Mouse (Mus musculus) CH12.LX (cell line): ENCODE measurements at regions not wholly inside any gene's neighbourhood (a gene's known extent, or its start where the extent isn't known, plus 50 kb on each side); places are given as distances from the start of the nearest gene placed in this dataset.

Experiments used
- KAT2A ChIP-seq: IDR thresholded peaks from 2 replicates; pipeline ENCODE4 v1.6.1; 2012; ENCODE audit warnings: low read length, improper control_type of control experiment, inconsistent platforms; ENCODE audit not compliant: insufficient replicate concordance
- MYC ChIP-seq: IDR thresholded peaks from 2 replicates; pipeline ENCODE4 v1.6.1; 2011; ENCODE audit warnings: low read depth, mild to moderate bottlenecking, improper control_type of control experiment, low read length
- POLR2A ChIP-seq: IDR thresholded peaks from 2 replicates; pipeline ENCODE4 v1.6.1; 2011; ENCODE audit warnings: low read depth, mild to moderate bottlenecking, improper control_type of control experiment, low read length

GRCm38 (mm10) chr8:24216655-24217054 lies 509.0 kb downstream of the Adam3 start:
- TF ChIP-seq KAT2A, result no peak
- TF ChIP-seq MYC, result no peak
- no peak for TF ChIP-seq POLR2A
